Mouse (Mus musculus) B cell, adult 2 months (primary cell): ENCODE measurements around the gene Adamts20.

ENCODE experiments used
- DNase-seq, 2 experiments: peaks; one replicate each; pipeline ENCODE4 v3.0.0; 2022

Adamts20 gene

GRCm38 (mm10) chr15:94244336-94244735 is 220.9 kb downstream of the Adamts20 start:
- DNase-seq, result no peak

DNA sequence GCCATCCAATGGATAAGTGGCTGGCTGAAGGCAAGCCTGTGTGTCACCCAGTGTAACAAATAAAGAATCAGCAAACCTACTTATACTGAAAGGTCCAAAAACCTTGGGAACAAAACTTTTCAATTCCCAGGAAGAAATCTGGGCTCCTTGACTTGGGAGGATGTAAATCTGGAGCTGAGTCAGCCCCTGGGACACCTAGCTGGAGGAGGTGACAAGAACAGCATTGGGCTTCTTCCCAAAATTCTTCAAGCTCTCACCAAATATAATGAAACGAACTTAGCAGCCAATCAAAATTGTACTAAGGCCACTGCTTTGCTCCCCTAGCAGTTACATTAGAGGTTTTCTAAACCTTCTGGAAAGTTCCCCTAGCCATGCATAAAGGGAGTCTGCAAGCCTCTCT is 223.1 kb downstream of the Adamts20 start:
- DNase-seq, result no peak

- DNase-seq, result peak; percentile 3 to 6
Observed at GRCm38 (mm10) chr15:94239637-94240036, 225.6 kb downstream of the Adamts20 start.

DNA sequence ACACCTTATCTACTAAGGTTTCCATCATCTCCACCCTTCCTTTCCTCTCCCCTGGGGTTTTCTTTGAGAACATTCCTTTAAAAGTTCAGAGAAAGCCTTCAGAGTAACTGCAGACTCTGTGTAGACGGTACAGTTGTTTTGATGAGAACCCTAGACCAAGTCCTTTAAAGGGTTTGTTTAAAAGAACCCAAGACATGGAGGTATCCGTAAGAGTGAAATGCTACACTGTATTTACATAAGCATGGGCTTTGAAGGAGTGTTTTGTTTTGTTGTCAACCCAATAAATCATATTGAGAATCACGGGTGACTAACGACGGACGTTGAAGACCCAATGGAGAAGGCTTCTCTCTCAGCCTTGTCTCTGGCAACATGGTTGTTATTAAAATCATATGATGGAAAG is 226.1 kb downstream of the Adamts20 start:
- DNase-seq, result no peak

DNA sequence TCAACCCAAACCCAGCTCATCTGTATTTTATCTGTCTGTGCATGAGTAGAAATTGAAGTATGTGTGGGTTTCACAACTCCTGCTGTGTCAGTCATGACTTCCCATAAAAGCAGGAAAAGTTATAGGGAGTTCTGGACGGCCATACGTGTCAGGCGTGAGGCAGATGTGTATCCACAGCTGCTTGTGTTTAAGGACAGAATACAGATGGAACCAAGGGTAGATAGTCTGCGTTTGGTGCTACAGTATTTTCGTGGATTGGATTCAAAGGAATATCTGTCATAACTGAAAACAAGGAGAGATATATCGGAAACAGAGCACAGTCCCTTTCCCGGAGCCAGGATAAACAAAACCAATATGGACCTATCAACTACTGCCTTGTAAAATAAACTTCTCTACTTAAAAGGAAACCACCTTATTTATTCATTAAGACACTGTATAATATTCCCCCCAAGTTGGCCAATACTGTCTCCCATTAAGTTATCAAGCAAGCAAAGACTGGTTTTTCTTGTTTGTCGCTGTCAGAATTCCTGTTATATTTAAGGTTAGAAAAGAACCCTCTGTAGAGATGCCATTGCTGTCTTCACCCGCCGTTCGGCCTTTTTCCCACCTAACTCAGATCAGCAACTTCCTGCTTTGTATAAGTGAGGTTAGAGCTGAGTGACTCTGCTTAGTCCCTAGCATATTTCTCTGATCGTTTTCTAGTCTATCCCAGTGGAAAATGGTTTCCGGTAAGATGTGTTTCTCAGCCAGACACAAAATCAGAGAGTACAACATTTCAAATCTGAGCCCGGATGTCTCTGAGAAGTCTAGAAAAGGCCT is 227.0 kb downstream of the Adamts20 start:
- DNase-seq, result no peak

DNA sequence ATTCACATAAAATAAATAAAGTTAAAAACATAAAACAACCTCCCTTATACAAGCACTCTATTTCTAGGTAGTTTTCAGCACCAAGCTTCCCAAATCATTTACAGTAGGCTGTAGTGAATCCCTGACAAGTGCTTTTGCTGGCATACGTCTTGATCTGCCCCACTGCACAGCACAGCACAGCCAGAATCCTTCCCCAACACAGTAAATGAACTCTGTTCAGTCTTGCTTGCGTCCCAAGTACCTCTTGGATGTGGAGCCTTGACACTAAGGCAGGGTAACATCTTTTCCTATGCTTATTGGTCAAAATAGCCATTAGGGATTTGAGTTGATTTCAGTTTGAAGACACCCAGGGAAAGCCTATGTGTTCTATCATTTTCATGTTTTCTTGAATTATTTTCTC is 228.5 kb downstream of the Adamts20 start:
- no peak for DNase-seq

GRCm38 (mm10) chr15:94236121-94236520 is 229.1 kb downstream of the Adamts20 start:
- DNase-seq, result no peak

- no peak for DNase-seq
Observed at GRCm38 (mm10) chr15:94235190-94235589, 230.0 kb downstream of the Adamts20 start.

DNA sequence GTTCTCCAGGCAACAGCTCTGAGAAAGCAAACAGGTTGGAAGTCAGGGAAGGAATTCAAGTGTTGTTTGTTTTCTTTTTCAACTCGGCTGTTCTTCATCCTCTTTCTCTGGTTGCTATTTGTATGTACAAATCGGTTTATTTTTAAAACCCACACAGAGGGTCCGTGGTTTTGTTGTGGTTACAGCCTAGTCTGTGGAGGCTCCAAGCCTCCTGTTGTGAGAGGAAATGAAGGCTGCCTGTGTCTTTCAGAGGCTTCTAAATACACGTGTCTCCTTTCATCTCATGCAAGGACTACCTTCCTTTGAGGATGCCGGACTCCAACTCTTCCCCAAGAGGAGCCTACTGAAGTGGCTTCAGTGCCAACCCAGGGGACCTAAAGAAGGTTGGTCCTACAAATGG is 234.0 kb downstream of the Adamts20 start:
- no peak for DNase-seq

DNA sequence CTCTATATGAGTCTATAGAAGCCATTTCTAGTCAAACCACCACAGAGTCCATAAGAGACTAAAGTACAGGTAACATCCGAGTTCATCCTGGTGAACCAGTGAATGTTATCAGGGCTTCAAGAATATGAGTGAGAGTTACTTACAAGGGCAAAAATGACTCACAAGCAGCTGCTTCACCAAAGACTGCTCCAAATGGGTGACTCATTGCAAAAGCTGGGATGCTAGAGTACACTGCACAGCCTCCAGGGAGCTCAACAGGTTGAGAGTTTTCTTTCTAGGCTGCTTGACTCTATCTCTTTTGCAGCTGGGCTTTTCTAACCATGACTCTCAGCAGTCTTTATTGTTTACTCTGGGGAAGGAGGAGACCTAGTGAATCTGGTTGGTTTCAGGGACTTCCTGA is 237.8 kb downstream of the Adamts20 start:
- DNase-seq, result no peak

DNA sequence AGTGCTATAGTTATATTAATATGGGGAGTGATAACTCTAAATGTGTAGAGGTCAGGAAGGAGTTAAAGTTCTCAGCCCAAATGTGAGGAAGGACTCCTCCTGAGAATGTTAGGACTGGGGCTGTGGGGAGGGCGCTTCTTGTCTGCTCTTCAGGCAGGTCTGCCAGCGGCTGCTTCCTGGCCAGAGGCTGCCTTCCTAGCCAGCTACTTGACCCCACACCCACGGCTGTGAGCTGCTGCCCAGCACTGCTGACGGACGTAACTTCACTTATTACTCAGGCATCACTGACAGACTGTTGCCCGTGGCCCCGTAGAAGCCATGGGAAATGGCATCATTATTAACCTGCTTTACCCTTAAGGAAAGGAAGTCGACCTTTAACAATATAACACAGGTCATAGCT is 242.1 kb downstream of the Adamts20 start:
- no peak for DNase-seq

- no peak for DNase-seq
Observed at GRCm38 (mm10) chr15:94220686-94221085, 244.5 kb downstream of the Adamts20 start.
